Mouse (Mus musculus) adrenal gland, postnatal 36 days (tissue): ENCODE results near the gene Itga3. TPM values are rescaled to one million over a fixed set of nuclear protein-coding genes. Genes with fewer than 3 reads are reported as not detected.

Experiments
- DNase-seq, 2 experiments: peaks; one replicate each; pipeline ENCODE4 v3.0.0; 2021; ENCODE audit warnings: mixed read lengths in 1 of 2
- long read RNA-seq, 2 experiments: library from polyadenylated mRNA; stranded (forward); transcript quantifications; one replicate each; pipeline ENCODE4 v2.0.0; 2021; ENCODE audit warnings: borderline sequencing depth in 2 of 2
- total RNA-seq, 2 experiments: library from RNA; stranded (reverse); gene quantifications; 2 replicates each; pipeline ENCODE4 v1.2.3; 2021

The Itga3 gene
- total RNA-seq: 10 to 100 TPM; 38.0 to 56.7 TPM
- long read RNA-seq, experiment 1, full-length matches to known transcripts: 3 of 14 reads
- long read RNA-seq, experiment 1, partial matches to known transcripts: 5 of 14 reads
- long read RNA-seq, experiment 1, other reads (novel, unspliced or antisense): 6 of 14 reads
- long read RNA-seq, experiment 2, full-length matches to known transcripts: 4 of 14 reads
- long read RNA-seq, experiment 2, partial matches to known transcripts: 10 of 14 reads
- long read RNA-seq, experiment 2, other reads (novel, unspliced or antisense): 0 of 14 reads

DNA sequence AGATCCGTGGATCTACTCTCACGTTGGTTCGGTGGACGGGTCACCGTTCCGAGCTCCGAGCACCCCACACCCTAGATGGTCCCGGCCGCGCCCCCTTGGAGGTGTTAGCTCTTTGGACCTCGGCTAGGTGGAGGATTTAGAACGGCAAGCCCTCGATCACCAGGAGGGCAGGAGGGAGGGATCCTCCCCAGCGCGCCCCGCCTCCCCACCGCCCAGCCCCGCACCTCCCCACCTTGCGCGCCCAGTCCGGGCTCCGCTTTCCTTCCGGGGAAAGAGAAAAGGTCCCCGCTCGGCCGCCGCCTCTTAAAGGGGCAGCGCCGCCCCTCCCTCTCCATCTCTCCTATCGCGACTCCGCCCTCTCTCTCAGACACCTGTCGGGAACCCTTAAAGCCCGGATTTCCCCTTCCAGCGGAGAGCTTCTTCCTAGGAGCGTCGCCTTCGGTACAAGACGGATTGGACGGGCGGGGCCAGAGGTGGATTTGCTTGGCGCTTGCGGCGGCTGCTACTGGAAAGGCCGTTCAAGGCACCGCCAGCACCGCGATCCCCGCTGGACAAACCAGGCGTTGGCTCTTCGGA, at the start of gene Itga3:
TSS of gene Itga3 (minus strand) at position 266 of the 576 bp plus-strand sequence.
- DNase-seq: peak; percentile 88 to 90

DNA sequence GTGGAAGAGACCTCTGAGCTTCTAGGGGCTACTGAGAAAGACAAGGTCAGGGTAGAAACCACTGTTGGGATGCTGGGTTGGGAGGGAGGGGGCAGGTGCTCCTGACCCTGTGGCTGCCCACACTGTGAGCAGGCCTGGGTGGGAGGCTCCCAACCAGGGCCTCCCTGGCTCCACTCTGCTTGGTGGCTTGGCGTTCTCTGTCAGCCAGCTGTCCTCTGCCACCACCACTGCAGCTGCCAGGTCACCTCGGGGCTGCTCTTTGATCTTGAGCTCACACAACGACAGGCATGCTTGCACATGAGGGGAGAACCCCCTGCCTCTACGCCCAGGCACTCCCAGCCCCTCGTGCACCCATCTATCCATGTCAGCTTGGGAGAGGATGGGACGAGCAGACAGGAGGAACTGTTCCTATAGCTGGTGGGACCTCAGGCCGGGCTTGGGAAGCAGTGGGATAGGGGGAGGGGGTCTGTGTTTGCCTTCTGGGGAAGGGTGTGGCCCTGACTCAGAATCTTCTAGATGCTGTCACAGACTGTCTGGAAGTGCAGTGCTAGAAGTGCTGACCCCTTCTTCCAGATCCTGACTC, 48.9 kb upstream of the Itga3 start:
- no peak for DNase-seq

- DNase-seq: no peak
These were observed 45.5 kb upstream of the Itga3 start for GRCm38 (mm10) chr11:95122100-95122489.

DNA sequence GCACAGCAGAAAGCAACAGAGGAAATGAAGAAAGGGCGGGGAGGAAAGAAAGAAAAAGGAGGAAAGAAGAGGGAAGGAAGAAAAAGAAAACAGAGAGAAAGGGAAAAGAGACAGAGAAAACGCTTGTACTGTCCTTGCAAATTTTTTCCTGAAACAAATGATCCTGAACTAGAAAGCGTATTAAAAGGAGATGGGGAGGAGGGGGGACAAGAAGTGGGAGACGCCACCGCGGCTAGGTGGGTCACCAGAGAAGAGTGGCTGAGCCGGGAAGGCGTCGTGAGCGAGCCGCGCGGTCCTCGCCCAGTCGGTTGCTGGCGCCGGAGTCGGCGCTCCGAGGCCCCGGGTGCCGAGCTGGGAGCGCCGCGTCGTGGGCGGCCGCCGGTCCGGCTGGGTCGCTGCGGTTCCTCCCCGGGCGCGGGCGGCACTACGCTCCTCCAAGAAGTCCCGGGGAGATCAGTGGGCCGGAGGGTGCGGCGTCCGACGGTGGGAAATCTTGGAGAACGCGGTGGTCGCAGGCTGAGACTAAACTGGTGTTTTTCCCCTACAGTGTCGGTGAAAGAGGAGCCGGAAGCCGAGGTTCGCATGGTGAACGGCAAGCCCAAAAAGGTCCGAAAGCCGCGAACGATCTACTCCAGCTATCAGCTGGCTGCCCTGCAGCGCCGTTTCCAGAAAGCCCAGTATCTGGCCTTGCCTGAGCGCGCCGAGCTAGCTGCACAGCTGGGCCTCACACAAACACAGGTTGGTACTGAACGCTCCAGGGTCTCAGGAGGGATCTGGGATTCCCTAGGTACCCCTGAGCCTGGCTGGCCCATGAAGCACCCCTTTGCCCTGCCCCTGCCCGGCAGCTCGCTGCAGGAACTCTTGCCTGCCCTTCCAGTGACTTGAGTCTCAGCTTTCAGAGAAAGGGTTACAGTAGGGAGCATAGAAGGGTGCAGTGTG, 44.8 kb upstream of the Itga3 start:
- DNase-seq: peak in 1 of 2 experiments; percentile 44

- no peak for DNase-seq
These were observed 44.0 kb upstream of the Itga3 start for GRCm38 (mm10) chr11:95120633-95121020.

- DNase-seq: peak; percentile 51 to 61
These were observed 43.5 kb upstream of the Itga3 start, which contains the start of gene Dlx3 for GRCm38 (mm10) chr11:95119990-95120632. Gene Dlx3, plus strand, starts transcription at chr11:95120119.

DNA sequence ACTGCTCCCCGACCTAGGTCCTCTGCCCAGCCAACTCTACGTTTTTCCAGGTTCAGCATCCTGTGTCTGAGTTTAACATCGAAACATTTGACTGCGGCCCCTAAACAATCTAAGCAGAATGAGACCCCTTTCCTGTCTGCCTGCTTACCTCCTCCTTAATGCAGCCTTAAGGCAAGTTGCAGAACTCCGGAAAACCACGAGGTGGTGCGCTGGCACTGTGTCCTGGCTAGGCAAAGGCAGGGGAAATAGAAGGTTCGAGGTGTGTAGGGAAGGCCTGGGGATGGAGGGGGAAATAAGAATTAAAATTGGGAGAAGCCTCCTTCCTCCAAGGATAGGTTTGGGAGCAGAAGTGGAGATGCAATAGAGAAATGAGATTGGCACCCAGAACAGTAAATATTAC, 41.9 kb upstream of the Itga3 start:
- peak; percentile 83 to 84 for DNase-seq

GRCm38 (mm10) chr11:95117030-95117429, 40.4 kb upstream of the Itga3 start:
- peak; percentile 73 to 76 for DNase-seq

DNA sequence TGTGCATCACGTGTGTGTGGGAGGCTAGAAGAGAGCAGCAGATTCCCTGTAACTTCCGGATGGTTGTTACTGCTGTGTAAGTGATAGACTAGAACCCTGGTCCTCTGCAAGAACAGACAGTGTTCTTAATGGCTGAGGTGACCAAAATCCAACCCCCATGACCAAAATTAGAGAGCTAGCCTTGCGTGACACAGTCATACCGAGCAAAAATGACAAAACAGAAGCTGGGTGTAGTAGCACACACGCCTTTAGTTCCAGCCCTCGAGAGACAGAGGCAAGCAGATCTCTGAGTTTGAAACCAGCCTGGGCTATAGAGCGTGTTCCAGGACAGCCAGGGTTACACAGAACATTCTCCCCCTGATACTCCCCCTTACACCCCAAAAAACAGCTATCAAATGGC, 33.5 kb upstream of the Itga3 start:
- no peak for DNase-seq

GRCm38 (mm10) chr11:95109000-95109399, 32.4 kb upstream of the Itga3 start:
- no peak for DNase-seq

GRCm38 (mm10) chr11:95106440-95107236, 30.0 kb upstream of the Itga3 start:
- peak; percentile 89 for DNase-seq

DNA sequence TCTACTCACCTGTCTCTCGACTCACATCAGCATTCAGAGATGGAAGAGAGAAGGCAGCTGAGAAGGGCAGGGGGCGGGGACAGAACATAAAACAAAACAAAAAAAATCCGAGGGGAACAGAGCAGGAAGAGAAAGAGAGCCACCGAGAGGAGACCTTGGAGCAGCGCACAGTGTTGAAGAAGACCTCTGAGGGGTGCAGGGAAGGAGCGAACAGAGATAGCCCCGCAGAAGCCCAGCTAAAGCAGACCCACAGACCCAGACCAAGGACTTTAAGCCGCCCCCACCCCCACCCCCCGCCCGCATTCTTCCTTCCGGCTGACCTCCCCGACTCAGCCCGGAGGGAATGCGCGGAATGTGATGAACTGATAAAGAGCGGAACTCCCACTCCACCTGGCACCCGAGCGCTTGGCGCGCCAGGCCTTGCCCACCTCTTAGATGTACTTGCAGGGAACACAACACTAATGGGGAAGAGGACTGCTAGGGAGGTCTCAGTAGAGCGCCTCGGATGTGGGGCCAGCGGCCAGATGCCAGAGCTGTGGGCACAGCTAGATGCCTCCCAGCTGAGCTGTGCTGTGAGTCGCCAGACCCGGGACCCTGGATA, 28.8 kb upstream of the Itga3 start:
- peak; percentile 53 to 66 for DNase-seq

DNA sequence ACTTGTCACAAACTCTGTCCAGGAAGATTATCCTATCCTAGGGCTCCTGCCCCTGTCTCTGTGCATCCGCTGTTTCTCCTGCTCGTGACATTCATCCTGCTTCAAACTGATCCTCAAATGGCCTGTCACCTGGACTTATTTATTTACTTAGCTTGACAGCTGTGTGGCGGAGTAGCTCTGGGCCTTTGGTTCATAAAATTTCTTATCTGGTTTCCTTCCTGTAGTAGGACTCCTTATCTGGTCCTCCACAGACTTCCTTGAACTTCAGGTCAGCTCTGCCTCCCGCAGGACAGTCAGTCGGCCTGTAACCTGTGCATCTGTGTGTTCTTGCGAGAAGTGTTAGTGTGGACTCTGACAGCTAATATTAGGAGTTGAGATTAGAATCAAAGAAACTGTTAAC, 27.7 kb upstream of the Itga3 start:
- peak in 1 of 2 experiments; percentile 32 for DNase-seq

- no peak for DNase-seq
These were observed 25.7 kb upstream of the Itga3 start for GRCm38 (mm10) chr11:95102161-95102904.

- DNase-seq: no peak
These were observed 24.6 kb upstream of the Itga3 start for GRCm38 (mm10) chr11:95101071-95101788.

GRCm38 (mm10) chr11:95100393-95100792, 23.8 kb upstream of the Itga3 start:
- no peak for DNase-seq

- DNase-seq: no peak
These were observed 21.9 kb upstream of the Itga3 start for GRCm38 (mm10) chr11:95098346-95099095.

DNA sequence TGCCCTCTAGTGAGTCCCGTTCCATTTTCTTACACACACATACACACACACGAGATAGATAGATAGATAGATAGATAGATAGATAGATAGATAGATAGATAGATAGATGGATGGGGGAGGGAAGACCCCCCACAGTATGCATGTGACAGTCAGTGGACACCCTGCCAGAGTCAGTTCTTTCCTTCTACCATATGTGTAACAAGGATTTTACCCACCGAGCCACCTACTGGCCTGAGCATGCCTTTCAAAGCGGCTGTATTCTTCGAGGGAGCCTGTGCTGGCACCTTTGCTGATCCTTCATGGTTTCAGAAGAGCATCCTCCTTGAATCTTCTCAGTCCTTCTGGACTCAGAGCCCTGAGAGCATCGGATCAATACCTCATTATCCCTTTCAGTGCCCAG, 21.3 kb upstream of the Itga3 start:
- DNase-seq: no peak
